Mouse (Mus musculus) embryonic facial prominence, embryonic 10.5 days (tissue): ENCODE data around the gene Acvr1. TPM values are rescaled to one million over a fixed set of nuclear protein-coding genes. Genes with fewer than 3 reads are reported as not detected.
A peak's percentile ranks its signal among the peaks of the same experiment; 100 is the strongest.

Experiments
- DNase-seq: peaks from one replicate; pipeline ENCODE4 v3.0.0-alpha.2; 2017; ENCODE audit warnings: low spot score
- H3K27ac ChIP-seq: fragments of 300-500 bp; sonication (generic); replicated peaks from 2 replicates; pipeline ENCODE4 v1.5.1; 2016; ENCODE audit warnings: mild to moderate bottlenecking
- H3K27me3 ChIP-seq: fragments of 300-500 bp; sonication (generic); replicated peaks from 2 replicates; pipeline ENCODE4 v1.6.1; 2016; ENCODE audit warnings: low read depth, mild to moderate bottlenecking; ENCODE audit not compliant: poor library complexity, severe bottlenecking
- H3K36me3 ChIP-seq: fragments of 300-500 bp; sonication (generic); replicated peaks from 2 replicates; pipeline ENCODE4 v1.6.1; 2016; ENCODE audit warnings: mild to moderate bottlenecking, moderate library complexity
- H3K4me1 ChIP-seq: fragments of 300-500 bp; sonication (generic); 2 replicates; pipeline ENCODE4 v1.6.1; 2016
- H3K4me3 ChIP-seq: fragments of 300-500 bp; sonication (generic); 2 replicates; pipeline ENCODE4 v1.5.1; 2016; ENCODE audit warnings: mild to moderate bottlenecking, moderate library complexity
- H3K9me3 ChIP-seq: fragments of 300-500 bp; sonication (generic); 2 replicates; pipeline ENCODE4 v1.6.1; 2016; ENCODE audit warnings: mild to moderate bottlenecking
- WGBS: fragments of 180-500 bp; shearing (Covaris S2); methylation state at CpG from one replicate; pipeline ENCODE4 v1.1.7; 2016; 5-methylcytosine and 5-hydroxymethylcytosine counted together
- polyA plus RNA-seq: library from polyadenylated mRNA; unstranded; fragments of >200 nt; fragmentation: Nextera tagmentation; extraction: Ambion mirVana; gene quantifications from 2 replicates; pipeline ENCODE4 v1.2.1, GENCODE M21; 2016

Acvr1 gene
- polyA plus RNA-seq, 1 experiment from 2014 or later: 4.3 TPM

DNA sequence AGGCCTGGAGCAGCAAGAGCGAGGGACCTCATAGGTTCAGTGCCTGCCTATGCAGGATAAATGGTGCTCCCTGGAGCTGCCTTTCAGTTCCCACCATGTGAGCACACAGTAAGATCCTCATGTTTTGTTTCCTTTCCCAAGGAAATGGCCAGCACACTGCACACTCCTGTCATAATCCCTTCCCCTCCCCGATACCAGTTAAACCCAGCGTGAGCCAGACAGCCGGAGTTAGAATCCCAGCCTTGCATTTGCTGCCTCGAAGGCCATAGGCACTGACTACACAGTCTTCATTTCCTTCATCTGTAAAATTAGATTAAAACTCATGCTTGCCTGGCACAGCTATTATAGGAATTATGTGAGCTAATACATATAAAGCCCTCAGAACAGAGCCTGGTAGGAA lies 37.6 kb downstream of the Acvr1 start:
- Histone ChIP-seq H3K9me3 (no peaks in the 10 kb centered on the region), H3K4me3 (no peak overlapping the region), H3K27ac (no peak overlapping the region), H3K27me3 (no peaks in the 10 kb centered on the region), H3K4me1 (peaks cover 55% of the 10 kb centered on the region), H3K36me3 (no peaks in the 10 kb centered on the region)
- DNase-seq: no peak
- 73% methylated on average over 5 of the region's 5 CpGs for WGBS

DNA sequence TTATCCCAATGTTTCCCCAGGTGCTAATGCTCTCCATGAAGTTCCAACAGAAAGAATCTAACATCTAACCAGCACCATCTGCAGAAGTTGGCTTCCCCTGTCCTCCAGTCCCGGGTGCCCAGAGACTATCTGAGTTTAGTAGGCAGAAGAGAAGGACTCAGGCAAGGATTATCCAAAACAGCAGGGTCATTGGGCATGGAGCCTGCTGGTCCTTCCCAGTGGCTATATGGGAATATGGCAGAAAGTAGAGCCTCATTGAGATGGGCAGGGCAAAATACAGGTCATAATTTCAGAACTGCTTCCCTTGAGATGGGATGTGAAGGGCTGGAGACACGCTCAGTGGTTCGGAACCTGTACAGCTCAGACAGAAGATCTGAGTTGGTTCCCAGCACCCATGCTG lies 39.2 kb downstream of the Acvr1 start:
- WGBS: 81% methylated on average over 3 of the region's 3 CpGs
- Histone ChIP-seq H3K4me1 (peaks cover 39% of the 10 kb centered on the region), H3K27ac (no peak overlapping the region), H3K27me3 (no peaks in the 10 kb centered on the region), H3K4me3 (no peak overlapping the region), H3K9me3 (no peaks in the 10 kb centered on the region), H3K36me3 (no peaks in the 10 kb centered on the region)
- no peak for DNase-seq

DNA sequence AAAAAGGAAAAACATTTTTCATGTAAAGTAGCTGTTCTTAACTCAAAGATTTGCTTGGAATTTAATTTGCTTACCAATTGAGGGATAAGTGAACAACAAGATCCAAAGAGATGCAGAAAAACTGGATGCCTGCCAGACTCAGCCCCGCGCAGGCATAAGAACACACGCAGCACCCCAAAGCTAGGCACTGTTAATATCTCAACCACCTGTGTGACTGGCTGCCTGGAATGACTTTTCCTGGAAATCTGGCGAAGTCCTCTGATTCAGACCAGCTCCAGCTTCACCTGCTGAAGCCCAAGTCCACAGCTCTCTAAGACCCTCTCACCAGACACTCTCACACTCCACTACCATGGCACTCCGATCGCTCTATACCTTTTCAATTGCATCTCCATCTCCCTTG lies 42.6 kb downstream of the Acvr1 start:
- H3K27me3 ChIP-seq: no peaks in the 10 kb centered on the region
- no peak overlapping the region for H3K4me3 ChIP-seq
- no peaks in the 10 kb centered on the region for H3K36me3 ChIP-seq
- WGBS: 91% methylated on average over 6 of the region's 6 CpGs
- H3K4me1 ChIP-seq: peaks cover 16% of the 10 kb centered on the region
- H3K27ac ChIP-seq: no peak overlapping the region
- H3K9me3 ChIP-seq: no peaks in the 10 kb centered on the region
- no peak for DNase-seq

DNA sequence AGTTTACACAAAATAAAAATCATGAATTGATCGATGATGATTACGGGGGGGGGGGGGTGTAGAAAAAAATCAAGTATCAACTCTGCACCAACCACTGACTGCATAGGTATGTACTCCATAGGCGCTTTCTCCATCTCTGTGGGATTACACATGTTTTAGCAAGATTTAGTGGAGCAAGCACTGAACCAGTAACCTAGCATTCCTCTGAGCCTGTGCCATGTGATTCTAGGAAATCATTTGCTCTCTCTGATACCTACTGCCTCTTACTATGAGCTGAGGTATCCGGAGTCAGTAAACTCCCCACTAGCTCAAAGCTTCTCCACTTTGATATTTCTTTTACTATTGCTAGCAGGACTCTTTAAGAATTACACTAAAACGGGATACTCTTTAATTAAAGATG lies 43.1 kb downstream of the Acvr1 start:
- Histone ChIP-seq H3K36me3 (no peaks in the 10 kb centered on the region), H3K27ac (no peak overlapping the region), H3K9me3 (no peaks in the 10 kb centered on the region), H3K4me1 (peaks cover 13% of the 10 kb centered on the region), H3K27me3 (no peaks in the 10 kb centered on the region), H3K4me3 (no peak overlapping the region)
- 89% methylated on average over 5 of the region's 5 CpGs for WGBS
- DNase-seq: no peak

DNA sequence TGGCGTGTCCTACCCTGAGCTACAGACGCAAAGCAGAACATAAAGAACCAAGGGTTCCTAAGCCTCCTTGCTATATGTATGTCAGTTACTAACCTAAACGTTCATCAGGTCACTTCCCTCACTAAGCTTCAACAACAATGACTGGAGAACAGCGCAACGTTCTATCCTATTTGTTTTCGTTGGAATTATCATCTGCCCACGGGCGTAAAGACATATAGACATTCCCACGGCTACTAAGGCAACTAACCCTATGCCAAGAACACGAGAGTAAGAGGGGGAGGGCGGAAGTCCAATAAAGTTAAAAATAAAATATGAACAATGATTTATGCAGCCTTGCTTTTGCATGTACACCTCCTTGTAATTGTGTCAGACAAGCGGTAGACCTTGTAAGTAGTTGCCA lies 43.9 kb downstream of the Acvr1 start:
- no peaks in the 10 kb centered on the region for H3K9me3 ChIP-seq
- H3K36me3 ChIP-seq: no peaks in the 10 kb centered on the region
- no peak overlapping the region for H3K4me3 ChIP-seq
- H3K4me1 ChIP-seq: 0 out of 2 replicates have a peak, but pooled peaks cover 9% of the 10 kb centered on the region
- H3K27ac ChIP-seq: no peak overlapping the region
- 76% methylated on average over 12 of the region's 12 CpGs for WGBS
- DNase-seq: no peak
- no peaks in the 10 kb centered on the region for H3K27me3 ChIP-seq

DNA sequence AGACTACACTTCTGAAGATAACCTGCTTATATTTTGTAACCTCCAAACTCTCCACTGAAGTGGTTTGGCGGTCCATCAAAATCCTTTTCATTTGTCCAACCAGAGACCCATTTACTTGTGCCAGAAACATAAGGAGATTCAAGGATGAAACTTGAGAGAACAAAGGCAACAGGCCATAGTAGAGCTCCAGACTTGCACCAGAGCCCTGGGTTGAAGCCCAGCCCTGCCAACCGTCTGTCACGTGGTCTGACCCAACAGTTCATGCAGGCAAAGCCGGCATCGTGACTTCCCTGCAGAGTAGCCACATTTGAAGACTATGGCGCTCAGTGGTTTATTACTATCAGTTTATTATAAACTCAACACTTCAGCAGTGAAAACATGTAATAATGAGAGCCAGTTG lies 45.3 kb downstream of the Acvr1 start:
- Histone ChIP-seq H3K27me3 (no peaks in the 10 kb centered on the region), H3K27ac (no peak overlapping the region), H3K4me3 (no peak overlapping the region), H3K9me3 (no peaks in the 10 kb centered on the region), H3K36me3 (no peaks in the 10 kb centered on the region), H3K4me1 (peaks cover 14% of the 10 kb centered on the region; the same call in 1 of the 2 replicates)
- WGBS: 92% methylated on average over 6 of the region's 6 CpGs
- DNase-seq: no peak

DNA sequence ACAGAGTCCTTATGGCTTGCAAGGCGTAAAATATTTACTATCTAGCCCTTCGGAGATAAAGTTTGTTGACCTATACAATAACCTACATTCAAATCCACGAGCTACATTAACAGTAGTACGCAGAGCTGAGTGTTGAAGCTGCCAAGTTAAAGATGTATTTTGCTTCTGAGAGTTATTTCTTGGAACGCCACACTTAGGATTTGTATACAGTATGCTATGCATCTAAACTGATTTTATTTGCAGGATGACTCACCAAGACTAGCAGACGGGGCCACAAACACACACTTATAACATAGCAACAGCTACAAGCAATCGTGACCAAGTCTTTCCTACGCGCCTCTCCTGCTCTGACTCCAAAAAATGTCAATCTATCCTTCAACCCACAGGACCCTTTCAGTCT lies 46.2 kb downstream of the Acvr1 start:
- no peak overlapping the region for H3K4me3 ChIP-seq
- H3K27me3 ChIP-seq: no peaks in the 10 kb centered on the region
- H3K4me1 ChIP-seq: peaks cover 22% of the 10 kb centered on the region; the same call in 1 of the 2 replicates
- H3K36me3 ChIP-seq: no peaks in the 10 kb centered on the region
- DNase-seq: no peak
- no peaks in the 10 kb centered on the region for H3K9me3 ChIP-seq
- 95% methylated on average over 9 of the region's 9 CpGs for WGBS
- H3K27ac ChIP-seq: no peak overlapping the region

- Histone ChIP-seq H3K36me3 (peaks cover 4% of the 10 kb centered on the region; the same call in 1 of the 2 replicates), H3K9me3 (no peaks in the 10 kb centered on the region), H3K4me1 (peaks cover 25% of the 10 kb centered on the region; the same call in 1 of the 2 replicates), H3K27me3 (no peaks in the 10 kb centered on the region), H3K27ac (no peak overlapping the region), H3K4me3 (no peak overlapping the region)
- WGBS: 84% methylated on average over 1 of the region's 1 CpGs
- no peak for DNase-seq
These were observed 48.4 kb downstream of the Acvr1 start for GRCm38 (mm10) chr2:58518517-58518916.

GRCm38 (mm10) chr2:58516920-58517319 lies 50.0 kb downstream of the Acvr1 start:
- Histone ChIP-seq H3K27me3 (no peaks in the 10 kb centered on the region), H3K4me1 (peaks cover 23% of the 10 kb centered on the region; the same call in 1 of the 2 replicates), H3K9me3 (no peaks in the 10 kb centered on the region), H3K36me3 (peaks cover 4% of the 10 kb centered on the region; the same call in 1 of the 2 replicates), H3K4me3 (no peak overlapping the region), H3K27ac (no peak overlapping the region)
- no peak for DNase-seq
- 68% methylated on average over 6 of the region's 6 CpGs for WGBS

DNA sequence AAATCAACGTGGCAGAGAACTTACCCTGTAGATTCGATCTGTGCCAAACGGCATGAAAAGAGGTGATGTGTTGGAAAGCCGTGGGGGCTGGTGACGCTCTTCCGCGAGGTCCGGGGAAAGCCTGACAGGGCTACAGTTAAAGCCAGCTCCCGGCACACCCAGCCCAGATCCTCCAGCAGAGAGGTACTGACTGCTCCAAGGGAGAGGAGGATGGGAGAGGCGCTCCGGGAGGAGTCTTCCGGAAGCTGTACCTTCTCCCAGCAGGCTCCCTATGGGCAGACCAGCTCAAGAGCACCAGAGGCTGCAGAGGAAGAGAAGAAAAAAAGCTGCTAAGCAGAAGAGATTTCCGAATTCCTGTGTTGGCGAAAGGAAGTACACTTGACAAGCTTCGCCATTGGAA lies 51.0 kb downstream of the Acvr1 start:
- DNase-seq: no peak
- no peak overlapping the region for H3K27ac ChIP-seq
- no peaks in the 10 kb centered on the region for H3K27me3 ChIP-seq
- H3K4me3 ChIP-seq: no peak overlapping the region
- 36% methylated on average over 15 of the region's 15 CpGs for WGBS
- peaks cover 23% of the 10 kb centered on the region; the same call in 1 of the 2 replicates for H3K4me1 ChIP-seq
- peaks cover 4% of the 10 kb centered on the region; the same call in 1 of the 2 replicates for H3K36me3 ChIP-seq
- H3K9me3 ChIP-seq: no peaks in the 10 kb centered on the region

DNA sequence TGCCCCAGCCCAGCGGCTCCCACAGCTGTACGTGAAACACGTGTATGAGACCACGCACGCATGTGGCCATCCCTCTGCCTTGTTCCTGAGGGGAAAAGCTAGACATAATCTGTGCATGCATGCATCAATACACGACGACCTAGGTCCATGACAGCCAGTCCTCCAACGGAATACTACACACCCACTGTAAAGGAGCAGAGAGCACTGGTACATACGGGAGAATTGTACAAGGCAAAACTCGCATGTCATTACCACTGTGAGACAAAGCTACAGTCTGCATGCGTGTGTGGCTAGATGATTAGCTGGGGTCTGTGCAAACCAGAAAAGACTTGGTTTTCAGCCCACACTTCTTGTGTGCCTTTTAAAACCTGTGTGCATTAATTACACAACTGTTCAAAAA lies 52.5 kb downstream of the Acvr1 start:
- Histone ChIP-seq H3K4me3 (no peak overlapping the region), H3K27me3 (no peaks in the 10 kb centered on the region), H3K4me1 (peaks cover 26% of the 10 kb centered on the region; the same call in 1 of the 2 replicates), H3K9me3 (no peaks in the 10 kb centered on the region), H3K36me3 (peaks cover 4% of the 10 kb centered on the region; the same call in 1 of the 2 replicates), H3K27ac (no peak overlapping the region)
- no peak for DNase-seq
- WGBS: 96% methylated on average over 11 of the region's 11 CpGs

GRCm38 (mm10) chr2:58513212-58513611 lies 53.7 kb downstream of the Acvr1 start:
- no peaks in the 10 kb centered on the region for H3K27me3 ChIP-seq
- peaks cover 26% of the 10 kb centered on the region; the same call in 1 of the 2 replicates for H3K4me1 ChIP-seq
- no peak overlapping the region for H3K4me3 ChIP-seq
- peaks cover 4% of the 10 kb centered on the region; the same call in 1 of the 2 replicates for H3K36me3 ChIP-seq
- 0 out of 2 replicates have a peak overlapping the region, but pooled peaks have one; percentile 14 for H3K27ac ChIP-seq
- no peaks in the 10 kb centered on the region for H3K9me3 ChIP-seq
- 82% methylated on average over 3 of the region's 3 CpGs for WGBS
- DNase-seq: no peak

- Histone ChIP-seq H3K27ac (no peak overlapping the region), H3K9me3 (no peaks in the 10 kb centered on the region), H3K4me3 (no peak overlapping the region), H3K36me3 (peaks cover 4% of the 10 kb centered on the region; the same call in 1 of the 2 replicates), H3K4me1 (peaks cover 17% of the 10 kb centered on the region), H3K27me3 (no peaks in the 10 kb centered on the region)
- WGBS: 86% methylated on average over 8 of the region's 8 CpGs
- no peak for DNase-seq
These were observed 56.8 kb downstream of the Acvr1 start for GRCm38 (mm10) chr2:58510192-58510591.
